Mouse (Mus musculus) small intestine, adult 2 months (tissue): ENCODE measurements around the gene Eri3.

Experiments
- CTCF ChIP-seq: fragments of 200-500 bp; IDR thresholded peaks from 2 replicates; pipeline ENCODE4 v1.5.1; 2012; ENCODE audit warnings: low read depth, mild to moderate bottlenecking, control low read depth, inconsistent platforms, low read length, moderate library complexity, mixed read lengths; ENCODE audit not compliant: insufficient replicate concordance, insufficient read length; ENCODE audit errors: extremely low read depth
- POLR2A ChIP-seq: fragments of 200-500 bp; IDR thresholded peaks from 2 replicates; pipeline ENCODE4 v1.6.1; 2012; ENCODE audit warnings: low read depth, mild to moderate bottlenecking, control low read depth, inconsistent platforms, low read length, moderate library complexity

GRCm38 (mm10) chr4:117605954-117606227 lies 55.7 kb downstream of the Eri3 start:
- TF ChIP-seq CTCF (no peak), POLR2A (no peak)
